Mouse (Mus musculus): ENCODE data around the gene Acad8.

DNA sequence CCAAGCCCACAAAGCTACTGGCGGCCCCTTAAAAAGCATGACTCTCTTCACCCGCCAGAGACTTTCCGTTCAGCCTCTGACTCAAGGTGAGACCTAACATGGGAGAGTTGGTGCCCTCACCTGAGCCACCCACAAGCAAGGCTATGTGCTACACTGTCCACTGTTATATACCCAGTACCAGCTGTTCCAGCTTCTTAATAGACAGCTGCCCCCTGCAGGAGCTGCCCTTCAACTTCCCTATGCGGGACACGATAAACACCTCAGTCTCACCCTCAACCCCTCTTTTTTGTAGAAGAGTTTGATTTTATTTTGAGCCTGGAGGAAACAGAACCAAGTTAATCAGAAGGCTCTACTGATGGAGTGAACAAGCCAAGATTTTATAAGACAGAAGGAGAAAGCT lies 7.5 kb upstream of the Acad8 start:
- TF ChIP-seq POLR2A (IDR thresholded peaks at IDR 0.05; ENCODE audit: control insufficient read depth, extremely low read depth, insufficient read depth, low read length, poor library complexity) (no peak), CTCF (IDR thresholded peaks at IDR 0.05; ENCODE audit: borderline replicate concordance, control insufficient read depth, extremely low read depth, insufficient read depth, low read length, poor library complexity) (no peak)

Measured in thymus, adult 2 months (tissue).